Mouse (Mus musculus): Measurements from ENCODE around the gene Plppr2. TPM values are rescaled to one million over a fixed set of nuclear protein-coding genes. Genes with fewer than 3 reads are reported as not detected.

Gene Plppr2
- 126 and 127 TPM in 2 replicates for polyA plus RNA-seq (2012; rRNA removed)

DNA sequence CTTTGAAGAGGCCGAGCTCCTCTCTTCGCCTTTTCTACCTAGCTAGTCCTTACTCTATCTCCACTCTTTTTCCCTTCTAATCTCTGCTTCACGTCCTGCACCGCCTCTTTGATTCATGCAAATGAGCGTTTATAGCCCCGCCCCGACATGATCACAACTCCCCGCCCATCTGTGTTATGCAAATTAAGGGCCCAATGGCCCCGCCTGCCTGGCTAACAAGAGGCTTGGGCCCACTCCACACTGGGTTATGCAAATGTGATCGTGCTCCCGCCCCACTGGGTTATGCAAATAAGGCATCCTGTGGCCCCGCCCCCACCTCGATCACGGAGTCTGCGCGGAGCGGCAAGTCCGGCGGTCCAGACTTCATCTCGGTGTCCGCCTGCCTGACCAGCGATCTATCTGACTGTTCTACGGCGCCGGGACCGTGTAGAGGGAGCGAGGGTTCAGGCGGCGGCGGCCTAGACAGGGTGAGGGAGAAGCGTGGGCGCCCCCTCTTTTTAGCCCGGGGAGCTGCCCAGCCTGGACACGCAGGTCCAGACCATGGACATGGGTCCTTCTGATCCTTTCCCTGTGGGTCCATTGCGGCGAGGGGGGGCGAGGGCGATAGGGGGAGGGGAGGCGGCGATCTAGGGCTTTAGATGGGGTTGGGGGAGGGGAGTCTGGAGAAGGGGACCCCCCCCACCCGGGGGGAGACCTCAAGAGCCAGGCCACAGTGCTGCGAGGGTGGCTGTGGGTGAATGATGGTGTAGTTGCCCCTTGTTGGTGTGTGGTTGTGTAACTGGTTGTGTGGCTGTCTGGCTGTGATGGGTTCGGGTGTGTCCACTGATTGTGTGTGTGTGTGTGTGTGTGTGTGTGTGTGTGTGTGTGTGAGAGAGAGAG lies at the start of gene Plppr2:
Gene Plppr2 (plus strand): TSS at position 342 of the 879 bp plus-strand sequence.

DNA sequence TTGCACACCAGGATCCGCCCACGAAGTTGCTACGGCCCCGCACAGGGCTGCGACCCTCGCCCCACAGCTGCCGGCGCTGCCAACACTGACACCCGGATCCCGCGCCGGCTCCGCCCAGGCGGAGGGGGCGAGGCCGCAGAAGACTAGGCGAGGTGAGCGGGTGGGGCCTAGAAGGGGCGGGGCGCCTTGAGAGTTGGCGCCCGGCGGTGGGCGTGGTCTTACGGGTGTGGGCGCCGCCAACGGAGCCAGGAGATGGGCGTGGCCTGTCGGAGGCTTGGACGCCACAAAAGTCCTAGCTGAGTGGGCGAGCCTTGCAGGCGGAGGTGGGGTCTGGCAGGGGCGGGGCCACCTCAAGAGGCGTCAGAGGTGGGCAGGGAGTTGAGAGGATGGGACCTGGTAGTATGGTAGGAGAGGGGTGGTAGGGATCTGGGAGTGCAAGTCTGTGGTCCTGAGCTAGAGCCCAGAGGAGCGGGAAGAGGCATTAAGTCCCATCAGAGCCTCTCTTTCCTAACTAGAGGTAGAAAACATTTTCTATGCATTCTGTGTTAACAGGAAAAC lies 18.7 kb upstream of the Plppr2 start, which contains the start of gene Rab3d:
Gene Rab3d (minus strand): TSS at position 158 of the 558 bp plus-strand sequence.

DNA sequence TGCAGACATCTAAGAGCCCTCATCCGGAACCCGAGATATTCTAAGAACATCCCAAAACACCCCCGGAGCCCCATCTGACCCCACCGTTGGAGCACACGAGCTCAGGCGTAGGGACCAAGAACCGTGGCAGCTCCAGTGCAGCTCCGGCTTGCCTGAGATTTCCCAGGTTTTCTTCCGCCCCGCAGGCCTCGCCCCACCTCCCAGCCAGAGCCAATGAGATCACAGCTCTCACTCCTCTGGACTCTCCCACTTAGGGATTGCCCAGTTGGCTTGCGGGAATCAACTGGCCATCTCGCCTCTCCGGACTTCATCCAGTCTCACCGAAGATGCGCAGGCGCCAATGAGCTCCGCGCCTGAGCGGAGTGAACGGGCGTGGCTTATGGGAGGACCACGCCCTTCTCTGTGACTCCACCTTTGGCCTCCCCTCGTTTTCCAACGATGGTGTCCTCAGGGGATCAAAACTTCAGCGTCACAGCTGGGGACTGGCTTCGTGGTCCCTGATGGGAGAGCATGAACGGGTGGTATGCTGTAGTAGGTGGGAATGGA lies 9.6 kb upstream of the Plppr2 start, which contains the start of the genes Ccdc159 and Tmem205:
Gene Ccdc159 (plus strand): TSS at position 264 of the 546 bp plus-strand sequence.
Gene Tmem205 (minus strand): TSS at position 349 of the 546 bp plus-strand sequence.

DNA sequence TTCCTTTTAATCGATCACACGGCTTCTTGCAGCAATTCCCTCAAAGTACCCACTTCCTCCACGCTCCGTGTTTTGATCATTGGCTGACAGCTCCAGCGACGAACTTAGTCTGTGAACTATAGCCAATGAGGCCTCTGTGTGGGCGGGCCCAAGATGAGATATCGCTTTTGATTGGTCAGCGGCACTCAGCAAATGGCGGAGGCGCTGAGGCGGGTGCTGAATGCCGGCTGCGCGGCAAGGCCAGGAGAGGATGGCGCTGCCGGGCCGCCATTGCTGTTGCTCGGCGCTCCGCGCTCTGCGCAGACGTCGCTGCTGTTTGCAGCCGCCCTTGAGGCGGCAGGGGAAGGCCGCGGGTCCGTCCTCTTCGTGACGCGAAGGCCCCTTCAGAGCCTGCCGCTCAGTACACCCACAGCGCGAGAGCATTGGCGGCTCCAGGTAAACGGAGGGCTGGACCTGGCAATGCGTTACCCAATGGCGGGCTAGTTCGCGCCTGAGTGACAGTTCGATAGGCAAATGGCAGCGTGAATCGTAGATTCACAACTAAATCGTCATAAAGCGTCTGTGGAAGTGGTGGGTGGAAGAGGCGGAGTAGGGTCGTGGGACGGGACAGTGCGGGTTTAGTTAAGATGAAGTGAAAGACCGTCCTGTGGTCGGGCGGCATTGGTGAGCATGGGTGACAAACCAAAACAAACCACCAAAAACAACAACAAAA lies 18.9 kb downstream of the Plppr2 start, which contains the start of gene Swsap1:
Gene Swsap1 (plus strand): TSS at position 186 of the 712 bp plus-strand sequence.

DNA sequence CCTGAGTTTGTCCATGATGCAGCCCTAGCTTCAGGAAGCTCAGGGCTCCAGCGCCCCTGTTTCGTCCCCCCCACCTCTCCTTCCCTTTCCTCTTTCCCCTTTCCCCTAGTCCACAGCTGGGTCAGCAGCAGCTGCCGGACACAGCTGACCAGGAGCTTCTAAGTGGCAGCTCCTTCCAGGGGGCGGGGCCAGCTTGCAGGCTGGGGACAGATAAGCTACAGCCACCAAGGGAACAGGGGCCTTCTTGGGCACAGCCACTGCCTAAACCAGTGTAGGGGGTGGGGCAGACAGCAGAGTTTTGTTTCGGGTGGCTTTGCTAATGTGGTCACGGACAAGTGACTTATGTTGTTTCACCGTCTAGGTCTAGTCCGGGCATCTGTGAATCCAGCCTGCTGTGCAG lies 26.6 kb downstream of the Plppr2 start, which contains the start of gene Epor:
Gene Epor (minus strand): TSS at position 90 of the 400 bp plus-strand sequence.

DNA sequence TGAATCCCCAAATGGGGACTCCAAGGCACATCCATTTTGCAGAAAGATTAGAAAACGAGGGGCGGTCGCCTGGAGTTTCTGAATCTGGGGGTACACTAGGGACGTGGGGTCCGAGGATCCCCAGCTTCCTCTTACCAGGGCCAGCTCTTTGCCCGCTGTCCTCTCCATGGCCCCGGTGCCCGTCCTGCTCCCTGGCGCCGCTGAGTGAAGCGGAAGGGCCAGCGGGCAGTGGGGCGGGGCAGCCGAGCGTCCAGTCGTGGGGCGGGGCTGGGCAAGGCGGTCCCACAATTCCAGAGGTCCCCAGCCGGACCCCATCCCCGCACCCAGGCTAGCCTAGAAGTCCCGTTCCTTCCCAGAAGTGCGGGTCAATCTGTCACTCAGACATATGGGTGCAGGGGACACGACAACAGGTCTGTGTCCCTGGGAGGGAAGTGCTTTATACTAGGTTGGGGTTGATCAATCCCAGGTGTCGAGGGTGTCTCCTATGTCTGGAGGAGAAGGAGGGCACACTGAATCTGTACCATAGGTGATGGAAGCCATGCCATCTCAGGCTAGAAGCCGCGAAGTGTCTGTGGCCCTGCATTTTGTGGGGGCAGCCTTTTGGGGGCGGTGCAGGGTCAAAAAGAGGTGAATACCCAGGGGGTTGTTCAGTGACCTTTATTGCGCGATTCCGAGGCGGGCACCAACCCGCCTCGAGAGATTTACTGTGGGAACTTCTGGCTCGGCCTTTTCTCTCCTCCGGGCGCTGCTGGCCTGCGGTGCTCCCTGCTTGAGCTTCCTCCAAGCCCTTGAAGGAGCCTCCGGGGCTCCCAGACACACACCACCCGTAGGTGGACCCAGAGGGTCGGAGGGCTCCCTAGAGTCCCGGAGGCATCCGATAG lies 52.6 kb downstream of the Plppr2 start, which contains the start of gene Rgl3:
Gene Rgl3 (minus strand): TSS at position 217 of the 881 bp plus-strand sequence.

Other genes with a start within 250 kb of the Plppr2 start
- 21.9 and 22.8 TPM in 2 replicates for gene Ldlr, start 213.6 kb upstream of the Plppr2 start, polyA plus RNA-seq (2012; rRNA removed)
- gene Spc24, start 176.7 kb upstream of the Plppr2 start, polyA plus RNA-seq (2012; rRNA removed), result 33.0 and 38.0 TPM in 2 replicates
- 8.0 and 14.1 TPM in 2 replicates for gene Kank2, start 138.3 kb upstream of the Plppr2 start, polyA plus RNA-seq (2012; rRNA removed)
- 0.06 TPM in 1 of 2 replicates, not detected in the other for gene Angptl8, start 101.5 kb upstream of the Plppr2 start, polyA plus RNA-seq (2012; rRNA removed)
- gene Dock6, start 84.4 kb upstream of the Plppr2 start, polyA plus RNA-seq (2012; rRNA removed), result 58.6 and 72.8 TPM in 2 replicates
- 25.1 and 27.4 TPM in 2 replicates for gene Rab3d, start 18.8 kb upstream of the Plppr2 start, polyA plus RNA-seq (2012; rRNA removed)
- 18.0 and 18.3 TPM in 2 replicates for gene Ccdc159, start 9.6 kb upstream of the Plppr2 start, polyA plus RNA-seq (2012; rRNA removed)
- 34.2 and 39.4 TPM in 2 replicates for gene Tmem205, start 9.5 kb upstream of the Plppr2 start, polyA plus RNA-seq (2012; rRNA removed)
- gene Swsap1, start 18.7 kb downstream of the Plppr2 start, polyA plus RNA-seq (2012; rRNA removed), result 9.7 and 10.7 TPM in 2 replicates
- 2.2 and 2.5 TPM in 2 replicates for gene Epor, start 26.5 kb downstream of the Plppr2 start, polyA plus RNA-seq (2012; rRNA removed)
- gene Rgl3, start 52.4 kb downstream of the Plppr2 start, polyA plus RNA-seq (2012; rRNA removed), result 2.1 and 3.7 TPM in 2 replicates
- 6.0 and 7.2 TPM in 2 replicates for gene Ccdc151, start 65.6 kb downstream of the Plppr2 start, polyA plus RNA-seq (2012; rRNA removed)
- 114 and 135 TPM in 2 replicates for gene Prkcsh, start 65.8 kb downstream of the Plppr2 start, polyA plus RNA-seq (2012; rRNA removed)
- 198 and 211 TPM in 2 replicates for gene Elavl3, start 115.0 kb downstream of the Plppr2 start, polyA plus RNA-seq (2012; rRNA removed)
- gene Gm49318, start 134.2 kb downstream of the Plppr2 start, polyA plus RNA-seq (2012; rRNA removed), result 0.14 TPM in 1 of 2 replicates, not detected in the other
- gene Zfp653, start 134.3 kb downstream of the Plppr2 start, polyA plus RNA-seq (2012; rRNA removed), result 53.1 and 55.4 TPM in 2 replicates
- 49.9 TPM in 2 replicates for gene Ecsit, start 148.4 kb downstream of the Plppr2 start, polyA plus RNA-seq (2012; rRNA removed)
- 1.00 and 1.6 TPM in 2 replicates for gene Cnn1, start 162.2 kb downstream of the Plppr2 start, polyA plus RNA-seq (2012; rRNA removed)
- gene Elof1, start 180.1 kb downstream of the Plppr2 start, polyA plus RNA-seq (2012; rRNA removed), result 150 and 156 TPM in 2 replicates
- gene Acp5, start 198.7 kb downstream of the Plppr2 start, polyA plus RNA-seq (2012; rRNA removed), result 1.7 and 3.0 TPM in 2 replicates
- gene Pigyl, start 219.8 kb downstream of the Plppr2 start, polyA plus RNA-seq (2012; rRNA removed), result 87.3 and 87.8 TPM in 2 replicates

Data from central nervous system, embryonic 14 days (tissue).